Mouse (Mus musculus): ENCODE measurements around the gene Lrrc4.

- no peak for TF ChIP-seq CTCF (IDR thresholded peaks at IDR 0.05; ENCODE audit: insufficient read depth, low read depth, low read length)
- TF ChIP-seq POLR2A (IDR thresholded peaks at IDR 0.05; ENCODE audit: insufficient read depth, low read depth, low read length): no peak
Observed at GRCm38 (mm10) chr6:28848891-28849290, 17.3 kb upstream of the Lrrc4 start.
